Mouse (Mus musculus) lung, postnatal 0 days (tissue): ENCODE measurements at regions not wholly inside any gene's neighbourhood (a gene's known extent, or its start where the extent isn't known, plus 50 kb on each side); places are given as distances from the start of the nearest gene placed in this dataset.

ENCODE experiments used
- CTCF ChIP-seq: IDR thresholded peaks from 2 replicates; pipeline ENCODE4 v1.5.1; 2016; ENCODE audit warnings: antibody characterized with exemption, mild to moderate bottlenecking
- EP300 ChIP-seq: IDR thresholded peaks from 2 replicates; pipeline ENCODE4 v1.6.1; 2016; ENCODE audit warnings: antibody characterized with exemption, mild to moderate bottlenecking, control low read depth

GRCm38 (mm10) chr14:79902355-79902754 lies 81.5 kb upstream of the Olfm4 start:
- TF ChIP-seq CTCF (no peak), EP300 (no peak)
